Mouse (Mus musculus): ENCODE data around the gene Med21.

DNA sequence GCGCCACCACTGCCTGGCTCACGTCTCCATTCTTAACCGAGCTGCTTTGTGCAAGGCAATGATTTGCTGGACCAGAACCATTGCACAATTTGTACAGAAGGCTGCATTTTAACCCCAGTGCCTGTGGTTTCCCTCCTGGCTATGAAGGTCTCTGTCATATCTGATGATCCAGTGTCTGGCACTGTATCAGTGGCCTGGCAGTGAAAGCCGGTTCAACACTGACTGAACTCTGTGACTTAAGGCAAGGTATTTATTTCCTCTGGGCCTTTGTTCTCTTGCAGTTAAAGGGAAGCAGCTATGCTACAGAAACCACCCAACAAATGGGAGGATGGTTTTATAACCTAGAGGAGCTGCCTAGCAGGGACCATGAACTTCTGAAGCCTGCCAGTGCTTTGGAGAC is 11.4 kb upstream of the Med21 start:
- TF ChIP-seq CTCF (IDR thresholded peaks at IDR 0.05), result no peak
- TF ChIP-seq EP300 (IDR thresholded peaks at IDR 0.05), result no peak

Measured in lung, postnatal 0 days (tissue).